8 mouse cellular contexts compared by ENCODE assay signal in genomic region chr16:36828820-36829219, GRCm38 (mm10). TPM values are rescaled to one million over a fixed set of nuclear protein-coding genes. Genes with fewer than 3 reads are reported as not detected.
DNase-seq lines count a peak whose midpoint lies in the region; ATAC-seq and TF ChIP-seq lines count a peak whose summit lies in the region.

No protein-coding gene starts in this region.

- DNase-seq in cerebellum, adult 9-10 months = peak; percentile 49
- DNase-seq in cerebellum, postnatal 25 days = no peak
- DNase-seq in 3T3-L1 (ENCODE audit: low read depth, low spot score) = peak; percentile 32
- DNase-seq in embryonic facial prominence, embryonic 11.5 days (ENCODE audit: low spot score) = peak; percentile 36
- no peak for DNase-seq in right cerebral cortex, adult 18-20 months

- WGBS in embryonic facial prominence, embryonic 11.5 days = 6% methylated on average over 11 of the region's 11 CpGs
- 9% methylated on average over 11 of the region's 11 CpGs for WGBS in intestine, postnatal 0 days
- 17% methylated on average over 11 of the region's 11 CpGs for WGBS in small intestine, adult 2 months

- no peaks in the 10 kb centered on the region; the same call in 1 of the 2 replicates for H3K4me1 ChIP-seq in embryonic facial prominence, embryonic 11.5 days (ENCODE audit: control insufficient read depth, insufficient read depth, low read length)
- peaks cover 3% of the 10 kb centered on the region; the same call in 1 of the 2 replicates for H3K4me1 ChIP-seq in intestine, postnatal 0 days (replicated peaks; ENCODE audit: control insufficient read depth, insufficient read depth, low read length)
- peaks cover 4% of the 10 kb centered on the region; the same call in 1 of the 2 replicates for H3K4me1 ChIP-seq in small intestine, adult 2 months (ENCODE audit: control insufficient read depth, insufficient read depth, insufficient read length, low read length)

- no peak for TF ChIP-seq CTCF in intestine, postnatal 0 days (IDR thresholded peaks at IDR 0.05; ENCODE audit: low read depth)
- no peak for TF ChIP-seq CTCF in small intestine, adult 2 months (IDR thresholded peaks at IDR 0.05; ENCODE audit: extremely low read depth, insufficient read length, insufficient replicate concordance, low read depth, low read length)

- H3K9ac ChIP-seq in embryonic facial prominence, embryonic 11.5 days (replicated peaks; ENCODE audit: low read length) = peak overlapping the region; percentile 78
- peak overlapping the region; percentile 83 for H3K9ac ChIP-seq in intestine, postnatal 0 days (ENCODE audit: low read depth, low read length)

- peak overlapping the region; percentile 73 for H3K4me3 ChIP-seq in embryonic facial prominence, embryonic 11.5 days (ENCODE audit: low read depth, low read length)
- H3K4me3 ChIP-seq in intestine, postnatal 0 days (ENCODE audit: low read depth, low read length) = peak overlapping the region; percentile 94
- H3K4me3 ChIP-seq in small intestine, adult 2 months (ENCODE audit: low read depth, low read length) = peak overlapping the region; percentile 90

- no peak for TF ChIP-seq POLR2A in small intestine, adult 2 months (IDR thresholded peaks at IDR 0.05; ENCODE audit: low read depth, low read length)

- H3K27me3 ChIP-seq in embryonic facial prominence, embryonic 11.5 days (ENCODE audit: control insufficient read depth, insufficient read depth, low read length) = no peaks in the 10 kb centered on the region
- no peaks in the 10 kb centered on the region for H3K27me3 ChIP-seq in intestine, postnatal 0 days (replicated peaks; ENCODE audit: control insufficient read depth, insufficient read depth, low read length)
- no peaks in the 10 kb centered on the region for H3K27me3 ChIP-seq in small intestine, adult 2 months (ENCODE audit: control insufficient read depth, insufficient read depth, low read length)

- H3K27ac ChIP-seq in embryonic facial prominence, embryonic 11.5 days (replicated peaks; ENCODE audit: low read depth, low read length) = 0 out of 2 replicates have a peak overlapping the region, but pooled peaks have one; percentile 31
- no peak overlapping the region for H3K27ac ChIP-seq in intestine, postnatal 0 days (ENCODE audit: low read depth, low read length)
- no peak overlapping the region for H3K27ac ChIP-seq in small intestine, adult 2 months (ENCODE audit: insufficient read depth, low read depth, low read length)

- no peaks in the 10 kb centered on the region for H3K36me3 ChIP-seq in embryonic facial prominence, embryonic 11.5 days (replicated peaks; ENCODE audit: control insufficient read depth, insufficient read depth, low read depth, low read length)
- no peaks in the 10 kb centered on the region for H3K36me3 ChIP-seq in intestine, postnatal 0 days (ENCODE audit: control insufficient read depth, insufficient read depth)
- no peaks in the 10 kb centered on the region for H3K36me3 ChIP-seq in small intestine, adult 2 months (ENCODE audit: control insufficient read depth, insufficient read depth, low read length)

- ATAC-seq in embryonic facial prominence, embryonic 11.5 days (replicated peaks; ENCODE audit: insufficient number of reproducible peaks, low FRiP score, low TSS enrichment, low read depth) = peak; percentile 60
- ATAC-seq in intestine, postnatal 0 days = no peak
- ATAC-seq in monocyte, adult 5-6 weeks (replicated peaks; ENCODE audit: insufficient number of reproducible peaks, low FRiP score, low TSS enrichment, poor library complexity, severe bottlenecking) = no peak

- no peaks in the 10 kb centered on the region for H3K9me3 ChIP-seq in embryonic facial prominence, embryonic 11.5 days (replicated peaks; ENCODE audit: control insufficient read depth, low read length)
- no peaks in the 10 kb centered on the region for H3K9me3 ChIP-seq in intestine, postnatal 0 days (ENCODE audit: control insufficient read depth)

- H3K4me2 ChIP-seq in embryonic facial prominence, embryonic 11.5 days (ENCODE audit: low read depth, low read length) = peak overlapping the region; percentile 39
- peak overlapping the region; percentile 92 for H3K4me2 ChIP-seq in intestine, postnatal 0 days (replicated peaks; ENCODE audit: low read depth)

RNA-seq across cellular contexts. Expression of gene Iqcb1, which starts 0.6 kb away (rescaled TPM):
- 85.4 and 85.5 TPM in 2 replicates for polyA plus RNA-seq in embryonic facial prominence, embryonic 11.5 days (2014; fragmentation: Nextera tagmentation; extraction: Ambion mirVana)
- 7.6 and 7.8 TPM in 2 replicates for polyA plus RNA-seq in intestine, postnatal 0 days (2015; fragmentation: Nextera tagmentation; extraction: Ambion mirVana)
- 0.03 and 0.23 TPM in 2 replicates for polyA plus RNA-seq in small intestine, adult 2 months (2012; rRNA removed)
- total RNA-seq in monocyte, adult 5-6 weeks (2017) = 17.8 to 35.6 TPM (median 25.5 TPM) in 3 replicates

RNA-seq across cellular contexts. Expression of gene Slc15a2, which starts 44.1 kb away (rescaled TPM):
- polyA plus RNA-seq in embryonic facial prominence, embryonic 11.5 days (2014; fragmentation: Nextera tagmentation; extraction: Ambion mirVana) = 2.3 and 3.9 TPM in 2 replicates
- polyA plus RNA-seq in intestine, postnatal 0 days (2015; fragmentation: Nextera tagmentation; extraction: Ambion mirVana) = 7.3 and 12.9 TPM in 2 replicates
- polyA plus RNA-seq in small intestine, adult 2 months (2012; rRNA removed) = 0.04 and 0.39 TPM in 2 replicates
- total RNA-seq in monocyte, adult 5-6 weeks (2017) = 44.5 to 91.5 TPM (median 53.5 TPM) in 3 replicates

RNA-seq across cellular contexts. Expression of gene Eaf2, which starts 46.0 kb away (rescaled TPM):
- polyA plus RNA-seq in embryonic facial prominence, embryonic 11.5 days (2014; fragmentation: Nextera tagmentation; extraction: Ambion mirVana) = 1.7 and 1.8 TPM in 2 replicates
- 1.0 and 1.1 TPM in 2 replicates for polyA plus RNA-seq in intestine, postnatal 0 days (2015; fragmentation: Nextera tagmentation; extraction: Ambion mirVana)
- 1.1 and 2.4 TPM in 2 replicates for polyA plus RNA-seq in small intestine, adult 2 months (2012; rRNA removed)
- 11.5 to 14.9 TPM (median 13.4 TPM) in 3 replicates for total RNA-seq in monocyte, adult 5-6 weeks (2017)

RNA-seq across cellular contexts. Expression of gene Golgb1, which starts 46.1 kb away (rescaled TPM):
- polyA plus RNA-seq in embryonic facial prominence, embryonic 11.5 days (2014; fragmentation: Nextera tagmentation; extraction: Ambion mirVana) = 70.7 and 77.8 TPM in 2 replicates
- polyA plus RNA-seq in intestine, postnatal 0 days (2015; fragmentation: Nextera tagmentation; extraction: Ambion mirVana) = 73.7 and 82.0 TPM in 2 replicates
- 28.3 and 49.7 TPM in 2 replicates for polyA plus RNA-seq in small intestine, adult 2 months (2012; rRNA removed)
- total RNA-seq in monocyte, adult 5-6 weeks (2017) = 24.1 to 52.5 TPM (median 27.2 TPM) in 3 replicates

Comparison
In these comparisons a context has a peak if more than half of its experiments do, and no peak if none do; other contexts are left out.
1. DNase-seq: peak in cerebellum, adult 9-10 months (single experiment), 3T3-L1 (single experiment) and embryonic facial prominence, embryonic 11.5 days (single experiment); none in cerebellum, postnatal 25 days (0 of 2) and right cerebral cortex, adult 18-20 months (single experiment).
2. Peak in every context shown above with its lines, with median percentiles within 50 percentile points of each other: H3K4me3 ChIP-seq.